Mouse (Mus musculus) forebrain, embryonic 12.5 days (tissue): Measurements from ENCODE around the gene Dennd1b. TPM values are rescaled to one million over a fixed set of nuclear protein-coding genes. Genes with fewer than 3 reads are reported as not detected.

ENCODE experiments used
- ATAC-seq: fragments of 200-750 bp; cut with Nextera tagmentation; 2 replicates; pipeline ENCODE4 v1.8.0; 2017; ENCODE audit warnings: moderate TSS enrichment; ENCODE audit not compliant: low FRiP score
- H3K27ac ChIP-seq: fragments of 300-500 bp; sonication (generic); 2 replicates; pipeline ENCODE4 v1.5.1; 2016; ENCODE audit warnings: mild to moderate bottlenecking
- H3K27me3 ChIP-seq: fragments of 300-500 bp; sonication (generic); 2 replicates; pipeline ENCODE4 v1.6.1; 2016; ENCODE audit warnings: mild to moderate bottlenecking
- H3K36me3 ChIP-seq: fragments of 300-500 bp; sonication (generic); replicated peaks from 2 replicates; pipeline ENCODE4 v1.6.1; 2016; ENCODE audit warnings: mild to moderate bottlenecking
- H3K4me1 ChIP-seq: fragments of 300-500 bp; sonication (generic); 2 replicates; pipeline ENCODE4 v1.6.1; 2016
- H3K4me2 ChIP-seq: fragments of 300-500 bp; sonication (generic); 2 replicates; pipeline ENCODE4 v1.6.1; 2016; ENCODE audit warnings: mild to moderate bottlenecking, moderate library complexity
- H3K4me3 ChIP-seq: fragments of 300-500 bp; sonication (generic); replicated peaks from 2 replicates; pipeline ENCODE4 v1.5.1; 2016; ENCODE audit warnings: mild to moderate bottlenecking
- H3K9ac ChIP-seq: fragments of 300-500 bp; sonication (generic); 2 replicates; pipeline ENCODE4 v1.6.1; 2016; ENCODE audit warnings: mild to moderate bottlenecking
- H3K9me3 ChIP-seq: fragments of 300-500 bp; sonication (generic); 2 replicates; pipeline ENCODE4 v1.6.1; 2016
- WGBS: fragments of 180-500 bp; shearing (Covaris S2); methylation state at CpG from one replicate; pipeline ENCODE4 v1.1.7; 2016; 5-methylcytosine and 5-hydroxymethylcytosine counted together
- polyA plus RNA-seq: library from polyadenylated mRNA; unstranded; fragments of >200 nt; fragmentation: Nextera tagmentation; extraction: Ambion mirVana; gene quantifications from 2 replicates; pipeline ENCODE4 v1.2.1, GENCODE M21; 2016

The Dennd1b gene
- polyA plus RNA-seq: 12.9 and 14.5 TPM in 2 replicates

GRCm38 (mm10) chr1:138963161-138963867 is at the start of gene Dennd1b:
Gene Dennd1b (plus strand): TSS chr1:138963435.
- Histone ChIP-seq H3K4me1 (0 out of 2 replicates have a peak, but pooled peaks cover 6% of the 10 kb centered on the region), H3K9me3 (no peaks in the 10 kb centered on the region), H3K36me3 (no peaks in the 10 kb centered on the region; the same call in 1 of the 2 replicates), H3K9ac (peak within 1 kb of the TSS; percentile 93), H3K4me3 (peak within 1 kb of the TSS; percentile 87), H3K4me2 (peak within 1 kb of the TSS; percentile 71), H3K27me3 (0 out of 2 replicates have a peak, but pooled peaks cover 3% of the 10 kb centered on the region), H3K27ac (peak within 1 kb of the TSS; percentile 89)
- WGBS: 2% methylated on average over 39 of the region's 69 CpGs
- ATAC-seq: peak; percentile 89

DNA sequence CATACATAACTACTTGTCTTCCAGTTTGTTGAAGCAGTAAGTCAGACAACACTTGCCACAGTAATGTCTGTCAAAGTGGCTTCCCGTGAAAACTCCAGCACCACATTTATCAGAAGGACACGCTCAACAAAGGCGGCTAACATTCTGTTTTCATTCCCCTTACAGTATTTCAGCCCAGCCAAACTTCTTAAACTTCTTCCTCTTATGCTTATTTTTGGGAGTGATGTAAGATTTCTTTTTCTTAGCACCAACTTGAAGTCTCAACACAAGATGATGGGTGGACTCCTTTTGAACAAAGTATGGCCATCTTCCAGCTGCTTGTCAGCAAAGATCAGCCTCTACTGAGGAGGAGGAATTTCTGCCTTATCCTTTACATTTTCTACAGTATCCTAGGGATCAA is 47.6 kb upstream of the Dennd1b start:
- WGBS: 97% methylated on average over 3 of the region's 3 CpGs
- ATAC-seq: no peak
- H3K27me3 ChIP-seq: no peaks in the 10 kb centered on the region

GRCm38 (mm10) chr1:138919601-138920000 is 43.6 kb upstream of the Dennd1b start:
- H3K9me3 ChIP-seq: no peaks in the 10 kb centered on the region

More for the DNA sequence above, 47.6 kb upstream of the Dennd1b start:
- no peak overlapping the region for H3K4me2 ChIP-seq
- no peaks in the 10 kb centered on the region for H3K36me3 ChIP-seq
- H3K27ac ChIP-seq: no peak overlapping the region
- H3K9ac ChIP-seq: no peak overlapping the region
- no peak overlapping the region for H3K4me3 ChIP-seq
- no peaks in the 10 kb centered on the region for H3K4me1 ChIP-seq
- H3K9me3 ChIP-seq: no peaks in the 10 kb centered on the region

GRCm38 (mm10) chr1:138920082-138920481 is 43.2 kb upstream of the Dennd1b start:
- Histone ChIP-seq H3K4me2 (no peak overlapping the region), H3K36me3 (no peaks in the 10 kb centered on the region), H3K9ac (no peak overlapping the region), H3K27me3 (no peaks in the 10 kb centered on the region), H3K4me1 (no peaks in the 10 kb centered on the region), H3K9me3 (no peaks in the 10 kb centered on the region), H3K4me3 (no peak overlapping the region), H3K27ac (no peak overlapping the region)
- no peak for ATAC-seq
- WGBS: 83% methylated on average over 3 of the region's 3 CpGs

More at GRCm38 (mm10) chr1:138919601-138920000, 43.6 kb upstream of the Dennd1b start:
- Histone ChIP-seq H3K4me3 (no peak overlapping the region), H3K4me1 (no peaks in the 10 kb centered on the region), H3K36me3 (no peaks in the 10 kb centered on the region), H3K27ac (no peak overlapping the region), H3K27me3 (no peaks in the 10 kb centered on the region), H3K9ac (no peak overlapping the region), H3K4me2 (no peak overlapping the region)
- WGBS: 89% methylated on average over 5 of the region's 5 CpGs
- no peak for ATAC-seq

DNA sequence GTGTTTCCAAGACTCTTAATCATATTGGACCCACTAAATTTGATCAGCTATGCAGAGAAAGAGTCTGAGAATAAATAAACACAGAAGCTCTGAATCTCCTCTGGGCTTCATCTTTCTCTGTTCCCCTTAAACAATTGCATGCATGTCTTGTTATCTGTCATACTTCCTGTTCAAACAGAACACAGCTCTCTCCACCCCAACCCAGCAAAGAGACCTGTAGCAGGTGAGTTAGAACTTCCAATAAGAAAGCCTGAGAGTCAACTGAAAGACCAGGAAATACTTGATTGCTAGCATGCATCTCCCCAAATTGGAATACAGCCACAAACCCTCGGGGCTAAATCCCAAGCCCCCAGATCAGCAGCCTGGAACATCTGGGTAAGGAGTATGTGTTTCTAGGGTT is 42.4 kb upstream of the Dennd1b start:
- H3K4me1 ChIP-seq: no peaks in the 10 kb centered on the region
- H3K27ac ChIP-seq: no peak overlapping the region
- no peaks in the 10 kb centered on the region for H3K36me3 ChIP-seq
- H3K27me3 ChIP-seq: no peaks in the 10 kb centered on the region
- no peaks in the 10 kb centered on the region for H3K9me3 ChIP-seq
- 76% methylated on average over 1 of the region's 1 CpGs for WGBS
- no peak for ATAC-seq
- no peak overlapping the region for H3K4me3 ChIP-seq
- H3K4me2 ChIP-seq: no peak overlapping the region
- H3K9ac ChIP-seq: no peak overlapping the region

DNA sequence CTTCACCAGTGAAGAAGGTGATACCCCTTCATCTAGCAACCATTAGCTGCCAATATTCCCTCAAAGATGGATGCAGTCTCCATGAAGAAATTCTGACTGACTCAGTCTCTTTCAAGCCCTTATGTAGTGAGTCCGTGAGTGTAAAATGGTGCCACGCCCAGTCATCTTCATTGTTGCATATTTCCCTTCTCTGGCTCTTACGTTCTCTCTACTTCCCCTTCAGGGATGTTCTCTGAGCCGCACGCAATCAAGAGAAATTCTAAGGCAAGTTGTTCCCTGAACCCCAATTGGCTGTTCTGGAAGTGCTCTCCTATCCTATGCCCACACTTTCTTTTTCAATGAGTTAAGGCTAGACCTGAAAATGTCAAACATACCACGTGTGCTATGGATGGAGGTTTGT is 40.3 kb upstream of the Dennd1b start:
- Histone ChIP-seq H3K9ac (no peak overlapping the region), H3K36me3 (no peaks in the 10 kb centered on the region), H3K9me3 (no peaks in the 10 kb centered on the region), H3K27ac (no peak overlapping the region), H3K4me1 (no peaks in the 10 kb centered on the region), H3K4me2 (no peak overlapping the region), H3K4me3 (no peak overlapping the region), H3K27me3 (no peaks in the 10 kb centered on the region)
- WGBS: 92% methylated on average over 6 of the region's 6 CpGs
- ATAC-seq: no peak

- Histone ChIP-seq H3K4me1 (no peaks in the 10 kb centered on the region), H3K27me3 (no peaks in the 10 kb centered on the region), H3K9me3 (no peaks in the 10 kb centered on the region), H3K9ac (no peak overlapping the region), H3K27ac (no peak overlapping the region), H3K4me3 (no peak overlapping the region), H3K4me2 (no peak overlapping the region), H3K36me3 (no peaks in the 10 kb centered on the region)
- no peak for ATAC-seq
- 88% methylated on average over 2 of the region's 2 CpGs for WGBS
Observed at GRCm38 (mm10) chr1:138924282-138924681, 39.0 kb upstream of the Dennd1b start.

DNA sequence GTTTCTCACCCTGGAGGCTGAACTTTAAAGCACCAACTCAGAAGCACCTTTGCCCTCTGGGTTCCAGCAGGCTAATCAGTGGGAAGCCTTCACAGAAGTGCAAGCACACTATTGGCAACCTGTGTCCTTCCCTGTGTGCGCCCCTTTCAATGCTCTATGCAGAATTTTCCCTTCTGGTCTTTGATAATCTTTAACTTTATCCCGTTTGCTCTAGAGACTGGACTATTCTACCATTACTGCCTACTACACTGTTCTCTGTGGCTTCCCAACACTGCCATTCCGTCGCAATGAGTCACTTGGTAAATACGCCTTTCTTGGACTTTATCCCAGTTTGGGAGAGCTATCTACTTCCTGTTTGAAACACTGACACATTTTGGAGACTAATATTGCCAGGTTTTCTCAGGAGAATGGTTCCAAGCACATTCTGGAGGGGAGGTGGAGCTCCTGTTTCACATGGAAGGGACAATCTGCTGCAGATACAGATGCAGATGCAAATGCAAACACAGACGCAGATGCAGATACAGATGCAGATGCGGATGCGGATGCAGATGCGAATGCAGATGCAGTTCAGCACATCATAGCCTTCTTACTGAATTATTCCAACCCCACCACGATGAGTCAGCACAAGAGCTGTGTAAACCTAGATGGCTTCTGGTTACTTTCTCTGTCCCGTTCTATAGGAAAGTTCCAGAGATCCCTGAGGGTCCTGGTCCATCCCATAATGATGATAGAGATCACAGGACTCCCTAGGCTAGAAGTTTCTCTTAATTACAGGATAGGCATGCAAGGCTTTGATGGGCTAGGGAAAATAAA is 34.4 kb upstream of the Dennd1b start:
- no peak for ATAC-seq
- H3K27ac ChIP-seq: no peak overlapping the region
- H3K36me3 ChIP-seq: no peaks in the 10 kb centered on the region
- WGBS: 87% methylated on average over 11 of the region's 11 CpGs
- H3K27me3 ChIP-seq: no peaks in the 10 kb centered on the region
- no peaks in the 10 kb centered on the region for H3K4me1 ChIP-seq
- H3K4me2 ChIP-seq: no peak overlapping the region
- H3K4me3 ChIP-seq: no peak overlapping the region
- H3K9me3 ChIP-seq: no peaks in the 10 kb centered on the region
- H3K9ac ChIP-seq: no peak overlapping the region

- no peak overlapping the region for H3K4me2 ChIP-seq
Observed at GRCm38 (mm10) chr1:138929985-138930384, 33.2 kb upstream of the Dennd1b start.

GRCm38 (mm10) chr1:138930856-138931255 is 32.4 kb upstream of the Dennd1b start:
- Histone ChIP-seq H3K9ac (no peak overlapping the region), H3K4me3 (no peak overlapping the region), H3K27ac (no peak overlapping the region), H3K9me3 (no peaks in the 10 kb centered on the region), H3K36me3 (no peaks in the 10 kb centered on the region), H3K4me1 (no peaks in the 10 kb centered on the region), H3K4me2 (no peak overlapping the region), H3K27me3 (no peaks in the 10 kb centered on the region)
- no peak for ATAC-seq
- WGBS: 85% methylated on average over 3 of the region's 3 CpGs

More at GRCm38 (mm10) chr1:138929985-138930384, 33.2 kb upstream of the Dennd1b start:
- Histone ChIP-seq H3K9ac (no peak overlapping the region), H3K27me3 (no peaks in the 10 kb centered on the region), H3K27ac (no peak overlapping the region), H3K36me3 (no peaks in the 10 kb centered on the region), H3K4me1 (no peaks in the 10 kb centered on the region), H3K9me3 (no peaks in the 10 kb centered on the region), H3K4me3 (no peak overlapping the region)
- WGBS: 71% methylated on average over 3 of the region's 3 CpGs
- ATAC-seq: no peak

DNA sequence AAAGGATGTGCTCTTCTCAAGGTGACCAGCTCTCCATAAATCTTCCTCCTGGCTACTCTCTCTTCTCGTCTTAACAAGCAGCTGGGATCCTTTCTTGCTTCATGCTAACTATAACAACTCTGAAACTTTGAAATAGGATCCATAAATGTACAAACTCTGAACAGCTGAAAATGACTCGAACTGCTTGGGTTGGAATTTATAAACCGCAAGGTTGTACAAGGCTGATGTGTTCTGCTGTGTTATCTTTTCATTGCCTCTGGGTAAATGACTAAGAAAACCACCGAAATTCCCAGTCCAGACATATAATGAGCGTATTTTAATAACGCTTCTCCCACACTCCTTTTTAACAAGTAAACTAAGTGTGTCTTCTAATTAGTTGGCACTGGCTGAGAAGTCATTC is 27.1 kb upstream of the Dennd1b start:
- H3K9ac ChIP-seq: no peak overlapping the region
- no peaks in the 10 kb centered on the region for H3K9me3 ChIP-seq
- no peak overlapping the region for H3K27ac ChIP-seq
- no peaks in the 10 kb centered on the region; the same call in 1 of the 2 replicates for H3K4me1 ChIP-seq
- no peaks in the 10 kb centered on the region for H3K27me3 ChIP-seq
- WGBS: 81% methylated on average over 6 of the region's 6 CpGs
- no peak for ATAC-seq
- H3K36me3 ChIP-seq: no peaks in the 10 kb centered on the region
- H3K4me2 ChIP-seq: no peak overlapping the region
- H3K4me3 ChIP-seq: no peak overlapping the region

GRCm38 (mm10) chr1:138937686-138938370 is 25.4 kb upstream of the Dennd1b start:
- Histone ChIP-seq H3K4me1 (no peaks in the 10 kb centered on the region; the same call in 1 of the 2 replicates), H3K4me3 (no peak overlapping the region), H3K9ac (no peak overlapping the region), H3K27ac (no peak overlapping the region), H3K36me3 (no peaks in the 10 kb centered on the region), H3K4me2 (no peak overlapping the region), H3K27me3 (no peaks in the 10 kb centered on the region), H3K9me3 (no peaks in the 10 kb centered on the region)
- ATAC-seq: no peak
- 85% methylated on average over 6 of the region's 6 CpGs for WGBS
